Mouse (Mus musculus) midbrain, embryonic 10.5 days (tissue): ENCODE data around the gene Dhdds. TPM values are rescaled to one million over a fixed set of nuclear protein-coding genes. Genes with fewer than 3 reads are reported as not detected.

Experiments used
- DNase-seq: peaks from one replicate; pipeline ENCODE4 v3.0.0-alpha.2; 2017; ENCODE audit warnings: low spot score
- H3K27ac ChIP-seq: fragments of 300-500 bp; sonication (generic); replicated peaks from 2 replicates; pipeline ENCODE4 v1.5.1; 2016; ENCODE audit warnings: mild to moderate bottlenecking
- H3K27me3 ChIP-seq: fragments of 300-500 bp; sonication (generic); 2 replicates; pipeline ENCODE4 v1.6.1; 2016; ENCODE audit warnings: low read depth, mild to moderate bottlenecking; ENCODE audit not compliant: poor library complexity, severe bottlenecking
- H3K36me3 ChIP-seq: fragments of 300-500 bp; sonication (generic); 2 replicates; pipeline ENCODE4 v1.6.1; 2016; ENCODE audit warnings: mild to moderate bottlenecking, moderate library complexity
- H3K4me1 ChIP-seq: fragments of 300-500 bp; sonication (generic); 2 replicates; pipeline ENCODE4 v1.6.1; 2016
- H3K4me3 ChIP-seq: fragments of 300-500 bp; sonication (generic); 2 replicates; pipeline ENCODE4 v1.5.1; 2016; ENCODE audit warnings: mild to moderate bottlenecking, moderate library complexity
- H3K9me3 ChIP-seq: fragments of 300-500 bp; sonication (generic); replicated peaks from 2 replicates; pipeline ENCODE4 v1.6.1; 2016; ENCODE audit warnings: mild to moderate bottlenecking
- WGBS: fragments of 180-500 bp; shearing (Covaris S2); methylation state at CpG from one replicate; pipeline ENCODE4 v1.1.7; 2016; 5-methylcytosine and 5-hydroxymethylcytosine counted together
- polyA plus RNA-seq: library from polyadenylated mRNA; unstranded; fragments of >200 nt; fragmentation: Nextera tagmentation; extraction: Ambion mirVana; gene quantifications from 2 replicates; pipeline ENCODE4 v1.2.1, GENCODE M21; 2016

Dhdds gene
- polyA plus RNA-seq, 1 experiment from 2014 or later: 41.4 TPM

DNA sequence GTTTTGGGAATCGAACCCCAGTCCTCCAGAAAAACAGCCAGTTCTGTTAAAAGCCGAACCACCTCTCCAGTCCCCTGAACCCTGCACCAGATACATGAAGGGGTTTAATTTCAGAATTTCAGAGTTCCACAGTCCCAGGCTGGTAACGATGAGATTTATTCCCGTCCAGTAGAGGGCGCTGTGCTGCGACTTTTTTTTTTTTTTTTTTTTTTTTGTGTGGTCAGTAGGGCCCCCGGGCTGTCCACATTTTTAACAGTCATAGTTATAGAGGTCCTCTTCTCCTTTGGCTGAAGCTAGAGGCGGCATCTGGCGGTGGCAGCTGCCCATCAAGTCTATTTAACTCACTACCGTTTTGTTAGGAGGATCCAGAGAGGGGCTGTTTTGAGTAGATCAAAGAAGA is 69.4 kb downstream of the Dhdds start:
- H3K27me3 ChIP-seq: no peaks in the 10 kb centered on the region
- DNase-seq: no peak
- 0 out of 2 replicates have a peak overlapping the region, but pooled peaks have one; percentile 23 for H3K27ac ChIP-seq
- H3K36me3 ChIP-seq: no peaks in the 10 kb centered on the region
- no peaks in the 10 kb centered on the region for H3K9me3 ChIP-seq
- 19% methylated on average over 10 of the region's 10 CpGs for WGBS
- peaks cover 10% of the 10 kb centered on the region; the same call in 1 of the 2 replicates for H3K4me1 ChIP-seq
- H3K4me3 ChIP-seq: no peak overlapping the region

DNA sequence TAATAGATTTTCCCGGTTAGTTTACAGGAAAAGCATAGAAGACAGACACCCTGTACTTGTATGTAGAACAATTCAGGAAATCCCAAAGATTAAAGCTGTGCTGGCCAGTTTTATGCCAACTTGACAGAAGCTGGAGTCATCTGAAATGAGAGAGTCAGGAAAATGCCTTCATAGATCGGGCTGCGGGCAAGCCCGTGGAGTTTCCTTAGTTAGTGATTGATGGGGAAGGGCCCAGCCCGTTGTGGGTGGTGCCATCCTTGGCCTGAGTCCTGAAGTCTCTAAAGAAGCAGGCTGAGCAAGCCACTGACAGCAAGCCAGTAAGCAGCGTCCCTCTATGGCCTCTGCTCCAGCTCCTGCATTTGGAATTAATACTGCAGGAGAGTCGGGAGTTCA is 71.4 kb downstream of the Dhdds start:
- no peak for DNase-seq
- Histone ChIP-seq H3K4me1 (peaks cover 10% of the 10 kb centered on the region; the same call in 1 of the 2 replicates), H3K9me3 (no peaks in the 10 kb centered on the region), H3K27me3 (no peaks in the 10 kb centered on the region), H3K27ac (no peak overlapping the region), H3K36me3 (no peaks in the 10 kb centered on the region), H3K4me3 (no peak overlapping the region)
- WGBS: 64% methylated on average over 7 of the region's 7 CpGs

DNA sequence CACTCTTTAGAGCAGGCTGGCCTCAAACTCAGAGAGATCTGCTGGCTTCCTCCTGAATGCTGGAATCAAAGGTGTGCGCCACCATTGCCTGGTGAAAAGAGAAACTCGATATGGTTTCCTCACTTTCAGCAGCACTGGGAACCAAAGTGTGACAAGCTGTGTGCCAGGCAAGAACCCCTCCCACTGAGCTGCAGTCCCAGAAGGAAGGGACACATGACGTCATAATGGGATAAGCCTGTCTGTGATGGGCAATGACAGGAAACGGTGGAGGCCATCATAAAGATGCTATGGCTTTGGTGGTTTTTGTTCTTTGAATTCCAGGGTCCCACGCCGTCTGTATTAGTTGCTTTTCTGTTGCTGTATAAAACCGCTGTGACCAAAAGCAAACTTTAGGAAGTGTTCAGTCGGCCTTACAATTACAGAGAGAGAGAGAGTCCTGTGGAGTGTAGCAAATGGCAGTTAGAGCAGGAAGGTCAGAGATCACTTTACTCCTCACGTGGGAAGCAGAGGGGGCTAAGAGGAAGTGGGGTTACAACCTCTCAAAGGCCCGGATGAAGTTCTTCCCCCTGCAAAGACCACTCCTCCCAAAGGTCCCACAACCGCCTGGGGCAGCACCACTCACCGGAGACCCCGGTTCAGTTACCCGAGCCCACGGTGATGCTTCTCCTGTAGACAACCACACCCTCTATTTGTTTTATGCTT is 72.0 kb downstream of the Dhdds start:
- H3K27ac ChIP-seq: no peak overlapping the region
- WGBS: 73% methylated on average over 15 of the region's 15 CpGs
- DNase-seq: no peak
- H3K4me3 ChIP-seq: no peak overlapping the region
- H3K4me1 ChIP-seq: peaks cover 10% of the 10 kb centered on the region; the same call in 1 of the 2 replicates
- no peaks in the 10 kb centered on the region for H3K27me3 ChIP-seq
- H3K9me3 ChIP-seq: no peaks in the 10 kb centered on the region
- H3K36me3 ChIP-seq: no peaks in the 10 kb centered on the region

DNA sequence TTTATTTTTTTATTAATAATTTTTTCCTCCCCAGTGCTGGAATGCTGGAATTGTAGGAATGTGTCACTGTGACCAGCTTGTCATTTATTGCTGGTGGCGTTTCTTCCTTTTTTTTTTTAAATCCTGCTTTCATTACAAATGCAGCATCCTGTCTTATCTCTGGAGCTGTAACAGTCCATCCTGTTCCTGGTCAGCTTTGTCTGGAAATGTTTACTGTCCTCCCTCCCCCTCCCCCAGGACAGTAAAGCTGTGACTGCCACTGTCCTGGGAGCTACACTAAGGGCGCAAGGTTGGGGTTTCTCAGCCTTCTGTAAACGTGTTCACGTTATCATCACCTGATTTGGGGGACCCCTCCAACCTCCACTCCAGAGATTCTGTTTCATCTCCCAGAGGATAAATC is 75.5 kb downstream of the Dhdds start:
- H3K4me3 ChIP-seq: no peak overlapping the region
- 84% methylated on average over 4 of the region's 4 CpGs for WGBS
- H3K36me3 ChIP-seq: no peaks in the 10 kb centered on the region
- H3K9me3 ChIP-seq: no peaks in the 10 kb centered on the region
- no peaks in the 10 kb centered on the region for H3K27me3 ChIP-seq
- DNase-seq: no peak
- no peak overlapping the region for H3K27ac ChIP-seq
- peaks cover 7% of the 10 kb centered on the region; the same call in 1 of the 2 replicates for H3K4me1 ChIP-seq

DNA sequence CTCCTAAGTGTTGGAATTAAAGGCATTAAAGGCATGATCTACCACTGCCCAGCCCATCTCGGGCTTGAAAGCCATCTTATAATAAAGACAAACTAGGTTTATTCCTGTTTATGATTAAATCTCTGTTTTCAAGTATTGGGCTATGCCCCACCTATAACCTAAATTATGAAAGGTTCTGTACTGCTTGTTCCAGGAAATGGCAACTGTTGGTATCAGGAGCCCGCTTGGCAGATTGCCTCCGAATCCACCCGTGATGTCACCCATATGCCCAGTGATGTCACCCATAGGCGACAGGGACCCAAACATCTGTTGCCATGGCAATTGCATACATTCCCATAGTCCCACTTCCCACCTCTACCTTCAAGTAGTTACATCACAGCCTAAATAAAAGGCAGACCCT is 77.0 kb downstream of the Dhdds start:
- H3K36me3 ChIP-seq: no peaks in the 10 kb centered on the region

More for the DNA sequence above, 77.0 kb downstream of the Dhdds start:
- Histone ChIP-seq H3K4me1 (peaks cover 4% of the 10 kb centered on the region; the same call in 1 of the 2 replicates), H3K27ac (no peak overlapping the region), H3K9me3 (no peaks in the 10 kb centered on the region), H3K27me3 (no peaks in the 10 kb centered on the region), H3K4me3 (no peak overlapping the region)
- DNase-seq: no peak
- 91% methylated on average over 5 of the region's 5 CpGs for WGBS

Other genes with a start within 250 kb of the Dhdds start
- gene Arid1a, start 244.1 kb downstream of the Dhdds start, polyA plus RNA-seq: 32.7 and 34.5 TPM in 2 replicates
- gene Rps6ka1, start 113.1 kb downstream of the Dhdds start, polyA plus RNA-seq: 32.4 and 34.5 TPM in 2 replicates
- gene Hmgn2, start 32.3 kb downstream of the Dhdds start, polyA plus RNA-seq: 3,615 and 3,770 TPM in 2 replicates
- gene Lin28a, start 17.9 kb upstream of the Dhdds start, polyA plus RNA-seq: 16.9 and 29.2 TPM in 2 replicates
- gene Zfp683, start 52.9 kb upstream of the Dhdds start, polyA plus RNA-seq: not detected in 2 replicates
- 2.0 TPM in 2 replicates for gene Crybg2, start 59.9 kb upstream of the Dhdds start, polyA plus RNA-seq
- gene Cd52, start 94.2 kb upstream of the Dhdds start, polyA plus RNA-seq: 5.1 TPM in 2 replicates
- 4.8 and 6.5 TPM in 2 replicates for gene Ubxn11, start 101.7 kb upstream of the Dhdds start, polyA plus RNA-seq
- 302 and 324 TPM in 2 replicates for gene Sh3bgrl3, start 127.9 kb upstream of the Dhdds start, polyA plus RNA-seq
- 33.7 and 35.9 TPM in 2 replicates for gene Cep85, start 186.2 kb upstream of the Dhdds start, polyA plus RNA-seq
- gene Gm7534, start 202.1 kb upstream of the Dhdds start, polyA plus RNA-seq: not detected in 2 replicates
- gene Catsper4, start 226.5 kb upstream of the Dhdds start, polyA plus RNA-seq: not detected in 2 replicates
- gene Cnksr1, start 237.5 kb upstream of the Dhdds start, polyA plus RNA-seq: 0.22 and 0.35 TPM in 2 replicates
- gene E130218I03Rik, start 242.7 kb upstream of the Dhdds start, polyA plus RNA-seq: 0.25 and 1.0 TPM in 2 replicates
- gene Zfp593, start 244.7 kb upstream of the Dhdds start, polyA plus RNA-seq: 19.4 and 22.9 TPM in 2 replicates
- 0.20 TPM in 1 of 2 replicates, not detected in the other for gene Gm30191, start 246.0 kb upstream of the Dhdds start, polyA plus RNA-seq